ENCODE assay signal across 20 mouse cellular contexts in the genomic region with DNA sequence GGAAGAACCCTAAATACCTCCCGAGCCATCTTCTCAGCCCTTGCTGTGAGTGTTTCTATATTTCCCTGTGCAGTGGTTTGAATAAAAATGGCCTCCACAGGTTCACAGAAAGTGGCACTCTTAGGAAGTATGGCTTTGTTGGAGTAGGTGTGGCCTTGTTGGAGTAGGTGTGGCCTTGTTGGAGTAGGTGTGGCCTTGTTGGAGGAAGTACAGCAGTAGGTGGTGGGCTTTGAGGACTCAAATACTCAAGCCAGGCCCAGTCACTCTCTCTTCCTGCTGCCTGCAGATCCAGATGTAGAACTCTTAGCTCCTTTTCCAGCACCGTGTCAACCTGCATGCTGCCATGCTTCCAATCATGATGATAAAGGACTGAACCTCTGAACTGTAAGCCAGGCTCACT.
"Had no signal": no experiment of that assay in that cellular context is flagged by ENCODE, and none has a peak within 500 bp of the region (broad histone marks: within the 10 kb centered on the region; RNA-seq: fewer than 3 reads in every experiment).

No protein-coding gene starts in this region.

- H3K4me2 ChIP-seq: limb, embryonic 12.5 days; limb, embryonic 15.5 days; liver, embryonic 13.5 days; midbrain, embryonic 12.5 days; midbrain, embryonic 15.5 days; neural tube, embryonic 12.5 days; neural tube, embryonic 15.5 days had no signal

- H3K27me3 ChIP-seq: limb, embryonic 15.5 days; midbrain, embryonic 15.5 days; neural tube, embryonic 12.5 days; neural tube, embryonic 15.5 days had no signal

- H3K9me3 ChIP-seq: limb, embryonic 12.5 days; limb, embryonic 15.5 days; liver, embryonic 13.5 days; midbrain, embryonic 15.5 days; neural tube, embryonic 12.5 days; neural tube, embryonic 15.5 days had no signal

- H3K9ac ChIP-seq: limb, embryonic 12.5 days; limb, embryonic 15.5 days; liver, embryonic 13.5 days; midbrain, embryonic 12.5 days; midbrain, embryonic 15.5 days; neural tube, embryonic 12.5 days; neural tube, embryonic 15.5 days had no signal

- H3K36me3 ChIP-seq: limb, embryonic 12.5 days; limb, embryonic 15.5 days; liver, embryonic 13.5 days; midbrain, embryonic 12.5 days; midbrain, embryonic 15.5 days; neural tube, embryonic 12.5 days; neural tube, embryonic 15.5 days had no signal

- ATAC-seq: midbrain, embryonic 15.5 days had no signal

- DNase-seq: kidney, adult 18-20 months; kidney, adult 9 months; kidney, postnatal 25 days; left cerebral cortex, postnatal 4 days; liver, embryonic 13.5 days; lung, adult 2 months; lung, postnatal 14 days; retina, postnatal 1 day; right cerebral cortex, postnatal 25 days; spleen, adult 18-20 months; thymus, adult 2 months; thymus, postnatal 14 days; thymus, postnatal 4 days had no signal

- H3K4me1 ChIP-seq: midbrain, embryonic 15.5 days; neural tube, embryonic 12.5 days; neural tube, embryonic 15.5 days had no signal

- H3K4me3 ChIP-seq: limb, embryonic 12.5 days; limb, embryonic 15.5 days; liver, embryonic 13.5 days; midbrain, embryonic 12.5 days; midbrain, embryonic 15.5 days; neural tube, embryonic 12.5 days; neural tube, embryonic 15.5 days had no signal

- H3K27ac ChIP-seq: liver, embryonic 13.5 days; macrophage; midbrain, embryonic 15.5 days; neural tube, embryonic 12.5 days had no signal
